Mouse (Mus musculus) hindbrain, embryonic 15.5 days (tissue): Measurements from ENCODE around the gene Astn2. TPM values are rescaled to one million over a fixed set of nuclear protein-coding genes. Genes with fewer than 3 reads are reported as not detected.

ENCODE experiments used
- ATAC-seq: fragments of 200-750 bp; cut with Nextera tagmentation; 2 replicates; pipeline ENCODE4 v1.8.0; 2017; ENCODE audit warnings: low read depth, moderate number of reproducible peaks, moderate TSS enrichment; ENCODE audit not compliant: low FRiP score
- H3K27ac ChIP-seq: fragments of 300-500 bp; sonication (generic); replicated peaks from 2 replicates; pipeline ENCODE4 v1.5.1; 2015; ENCODE audit warnings: mild to moderate bottlenecking, inconsistent platforms
- H3K27me3 ChIP-seq: fragments of 300-500 bp; sonication (generic); 2 replicates; pipeline ENCODE4 v1.6.1; 2015; ENCODE audit warnings: control low read depth, inconsistent platforms
- H3K36me3 ChIP-seq: fragments of 300-500 bp; sonication (generic); 2 replicates; pipeline ENCODE4 v1.6.1; 2015; ENCODE audit warnings: control low read depth, inconsistent platforms
- H3K4me1 ChIP-seq: fragments of 300-500 bp; sonication (generic); replicated peaks from 2 replicates; pipeline ENCODE4 v1.6.1; 2015; ENCODE audit warnings: control low read depth, inconsistent platforms
- H3K4me2 ChIP-seq: fragments of 300-500 bp; sonication (generic); 2 replicates; pipeline ENCODE4 v1.6.1; 2015; ENCODE audit warnings: moderate library complexity, mild to moderate bottlenecking, inconsistent platforms
- H3K4me3 ChIP-seq: fragments of 300-500 bp; sonication (generic); 2 replicates; pipeline ENCODE4 v1.5.1; 2015; ENCODE audit warnings: mild to moderate bottlenecking, inconsistent platforms
- H3K9ac ChIP-seq: fragments of 300-500 bp; sonication (generic); 2 replicates; pipeline ENCODE4 v1.6.1; 2015; ENCODE audit warnings: inconsistent platforms
- H3K9me3 ChIP-seq: fragments of 300-500 bp; sonication (generic); 2 replicates; pipeline ENCODE4 v1.6.1; 2016; ENCODE audit warnings: control low read depth, inconsistent platforms
- WGBS: fragments of 180-500 bp; shearing (Covaris S2); methylation state at CpG from one replicate; pipeline ENCODE4 v1.1.7; 2015; 5-methylcytosine and 5-hydroxymethylcytosine counted together
- polyA plus RNA-seq: library from polyadenylated mRNA; unstranded; fragments of >200 nt; fragmentation: Nextera tagmentation; extraction: Ambion mirVana; gene quantifications from 2 replicates; pipeline ENCODE4 v1.2.1, GENCODE M21; 2015

Gene Astn2
- polyA plus RNA-seq: 3.5 and 4.3 TPM in 2 replicates

- peak; percentile 80 for ATAC-seq
- Histone ChIP-seq H3K27me3 (no peaks in the 10 kb centered on the region), H3K9ac (peak within 1 kb of the TSS; percentile 97), H3K27ac (peak within 1 kb of the TSS; percentile 92), H3K4me3 (peak within 1 kb of the TSS; percentile 84), H3K4me1 (peaks cover 22% of the 10 kb centered on the region), H3K36me3 (no peaks in the 10 kb centered on the region), H3K4me2 (peak within 1 kb of the TSS; percentile 84), H3K9me3 (no peaks in the 10 kb centered on the region)
- WGBS: under 1% methylated on average over 35 of the region's 56 CpGs
Observed at GRCm38 (mm10) chr4:66404201-66404711, at the start of gene Astn2. TSS of gene Astn2 (minus strand) at chr4:66404611.

DNA sequence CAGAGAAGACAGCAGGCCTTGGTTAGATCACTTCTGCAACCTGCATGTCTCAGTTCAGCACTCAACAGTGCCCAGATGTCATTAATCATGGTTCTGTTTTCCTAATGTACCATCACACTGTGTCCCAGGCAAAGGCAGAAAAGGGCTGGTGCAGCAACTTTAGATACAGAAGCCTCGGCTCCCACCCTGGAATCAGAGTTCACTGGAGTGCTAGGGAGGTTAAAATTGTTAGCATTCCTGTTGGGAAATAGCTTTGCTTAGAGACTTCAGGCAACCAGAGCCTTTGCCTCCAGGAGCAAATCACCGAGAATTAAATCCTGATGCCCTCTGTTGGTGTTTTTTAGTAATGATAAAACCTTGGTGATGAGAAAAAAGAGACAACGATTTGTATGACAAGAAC lies 45.7 kb upstream of the Astn2 start:
- Histone ChIP-seq H3K4me1 (no peaks in the 10 kb centered on the region), H3K4me2 (no peak overlapping the region), H3K9ac (no peak overlapping the region), H3K27ac (no peak overlapping the region), H3K9me3 (no peaks in the 10 kb centered on the region), H3K36me3 (no peaks in the 10 kb centered on the region), H3K4me3 (no peak overlapping the region), H3K27me3 (no peaks in the 10 kb centered on the region)
- ATAC-seq: peak; percentile 59; the same call in 1 of the 2 replicates
- WGBS: 39% methylated on average over 3 of the region's 3 CpGs

- H3K9ac ChIP-seq: no peak overlapping the region
- no peak overlapping the region for H3K4me3 ChIP-seq
- H3K36me3 ChIP-seq: no peaks in the 10 kb centered on the region
- no peak overlapping the region for H3K27ac ChIP-seq
- WGBS: 58% methylated on average over 1 of the region's 1 CpGs
- no peaks in the 10 kb centered on the region for H3K4me1 ChIP-seq
- H3K27me3 ChIP-seq: no peaks in the 10 kb centered on the region
- H3K4me2 ChIP-seq: no peak overlapping the region
- H3K9me3 ChIP-seq: no peaks in the 10 kb centered on the region
- no peak for ATAC-seq
Observed at GRCm38 (mm10) chr4:66431256-66431655, 26.8 kb upstream of the Astn2 start.

- H3K9me3 ChIP-seq: no peaks in the 10 kb centered on the region
- WGBS: 60% methylated on average over 4 of the region's 4 CpGs
- ATAC-seq: peak; percentile 90
- H3K27me3 ChIP-seq: no peaks in the 10 kb centered on the region
- H3K27ac ChIP-seq: no peak overlapping the region
- H3K4me1 ChIP-seq: no peaks in the 10 kb centered on the region
- no peak overlapping the region for H3K9ac ChIP-seq
- no peak overlapping the region for H3K4me2 ChIP-seq
- no peaks in the 10 kb centered on the region for H3K36me3 ChIP-seq
- H3K4me3 ChIP-seq: no peak overlapping the region
Observed at GRCm38 (mm10) chr4:66425804-66426203, 21.4 kb upstream of the Astn2 start.

- H3K36me3 ChIP-seq: no peaks in the 10 kb centered on the region
- H3K4me2 ChIP-seq: no peak overlapping the region
- 69% methylated on average over 8 of the region's 8 CpGs for WGBS
- H3K9me3 ChIP-seq: no peaks in the 10 kb centered on the region
- no peaks in the 10 kb centered on the region for H3K27me3 ChIP-seq
- no peak overlapping the region for H3K27ac ChIP-seq
- no peak for ATAC-seq
- H3K4me1 ChIP-seq: no peaks in the 10 kb centered on the region
- H3K9ac ChIP-seq: no peak overlapping the region
- H3K4me3 ChIP-seq: no peak overlapping the region
Observed at GRCm38 (mm10) chr4:66414778-66415177, 10.4 kb upstream of the Astn2 start.

GRCm38 (mm10) chr4:66405086-66405485 lies 675 bp upstream of the Astn2 start:
- Histone ChIP-seq H3K4me3 (no peak overlapping the region), H3K4me2 (no peak overlapping the region; the same call in 1 of the 2 replicates), H3K9ac (no peak overlapping the region), H3K27me3 (no peaks in the 10 kb centered on the region), H3K4me1 (peaks cover 22% of the 10 kb centered on the region), H3K9me3 (no peaks in the 10 kb centered on the region), H3K36me3 (no peaks in the 10 kb centered on the region), H3K27ac (no peak overlapping the region)
- WGBS: 36% methylated on average over 1 of the region's 1 CpGs
- no peak for ATAC-seq

DNA sequence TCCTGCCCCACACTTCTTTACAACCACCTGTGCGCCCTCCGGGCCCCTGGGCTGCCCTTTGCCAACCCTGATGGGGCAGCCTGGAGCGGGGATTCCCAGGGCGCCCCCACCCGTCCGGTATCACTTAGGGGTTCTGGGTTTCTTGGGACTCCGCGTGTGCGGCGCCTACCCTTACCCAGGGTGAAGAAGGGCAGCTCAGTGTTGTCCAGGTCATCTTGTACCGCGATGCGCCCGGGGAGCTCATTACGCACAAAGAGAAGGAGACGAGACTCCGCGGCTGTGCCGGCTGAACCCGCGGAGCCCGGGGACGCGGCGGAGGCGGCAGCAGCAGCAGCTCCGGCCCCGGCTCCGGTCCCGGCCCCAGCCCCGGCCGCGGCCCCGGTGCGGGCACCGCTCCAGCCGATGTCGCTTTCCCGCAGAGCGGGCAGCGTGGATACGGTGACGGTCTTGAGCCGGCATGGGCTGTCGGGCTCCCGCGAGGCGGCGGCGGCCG lies 657 bp downstream of the Astn2 start:
- H3K9me3 ChIP-seq: no peaks in the 10 kb centered on the region
- peak overlapping the region; percentile 92 for H3K27ac ChIP-seq
- H3K9ac ChIP-seq: peak overlapping the region; percentile 97
- ATAC-seq: peak; percentile 45
- peak overlapping the region; percentile 84 for H3K4me3 ChIP-seq
- H3K27me3 ChIP-seq: no peaks in the 10 kb centered on the region
- H3K4me1 ChIP-seq: peaks cover 26% of the 10 kb centered on the region
- H3K36me3 ChIP-seq: no peaks in the 10 kb centered on the region
- WGBS: under 1% methylated on average over 41 of the region's 51 CpGs
- peak overlapping the region; percentile 84 for H3K4me2 ChIP-seq

- Histone ChIP-seq H3K27me3 (no peaks in the 10 kb centered on the region), H3K4me3 (peak overlapping the region; percentile 84), H3K27ac (peak overlapping the region; percentile 92), H3K4me2 (peak overlapping the region; percentile 84), H3K36me3 (no peaks in the 10 kb centered on the region), H3K9ac (peak overlapping the region; percentile 97), H3K4me1 (peaks cover 26% of the 10 kb centered on the region), H3K9me3 (no peaks in the 10 kb centered on the region)
- under 1% methylated on average over 22 of the region's 22 CpGs for whole genome bisulfite sequencing
- peak; percentile 34 for ATAC-seq
Observed at GRCm38 (mm10) chr4:66403116-66403707, 1.2 kb downstream of the Astn2 start.

DNA sequence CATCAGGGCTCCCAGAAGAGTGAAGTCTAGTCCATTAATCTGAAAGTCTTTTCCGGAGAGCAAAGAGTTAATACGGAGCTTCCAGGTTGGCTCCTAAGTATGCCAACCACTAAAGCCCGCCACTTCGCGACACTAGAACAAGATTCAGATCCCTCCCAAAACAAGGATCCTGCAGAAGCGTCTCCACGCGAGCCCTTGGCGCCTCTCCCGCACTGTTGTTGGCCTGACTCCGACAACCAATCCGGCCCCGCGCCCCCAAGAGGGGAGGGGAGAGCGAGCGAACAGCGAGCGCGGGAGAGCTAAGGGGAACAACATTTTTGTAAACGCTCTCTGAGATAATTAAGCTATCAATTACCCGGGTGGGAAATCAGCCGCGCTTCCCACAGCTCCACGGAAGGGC lies 1.8 kb downstream of the Astn2 start:
- Histone ChIP-seq H3K4me2 (peak overlapping the region; percentile 84), H3K4me1 (peaks cover 26% of the 10 kb centered on the region), H3K9ac (peak overlapping the region; percentile 97), H3K36me3 (no peaks in the 10 kb centered on the region), H3K9me3 (no peaks in the 10 kb centered on the region), H3K27me3 (no peaks in the 10 kb centered on the region), H3K27ac (peak overlapping the region; percentile 92), H3K4me3 (peak overlapping the region; percentile 84)
- ATAC-seq: no peak
- under 1% methylated on average over 24 of the region's 24 CpGs for WGBS

DNA sequence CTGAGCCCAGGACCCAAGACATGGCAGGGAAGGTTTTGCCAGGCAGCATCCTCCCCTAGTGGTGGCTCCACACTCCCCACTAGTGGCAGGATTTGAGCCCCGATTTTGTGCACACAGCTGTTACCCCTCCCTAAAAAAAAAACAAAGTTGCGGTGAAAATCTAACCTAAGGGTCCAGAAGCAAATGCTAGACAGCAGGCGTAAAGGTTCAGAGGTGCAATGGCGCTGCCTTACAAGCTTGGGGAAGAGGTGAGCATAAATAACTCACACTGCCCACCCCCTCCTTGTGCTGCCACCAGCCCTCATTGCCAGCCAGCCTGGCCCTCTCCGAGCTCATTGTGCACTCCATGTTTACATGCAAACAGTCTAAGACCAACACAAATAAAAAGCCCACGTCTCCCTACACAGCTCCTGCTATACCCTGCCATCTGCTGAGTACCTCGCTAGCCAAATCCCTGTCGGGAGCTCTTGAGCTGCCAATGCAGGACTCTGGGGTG lies 3.2 kb downstream of the Astn2 start:
- ATAC-seq: peak; percentile 63
- no peaks in the 10 kb centered on the region for H3K27me3 ChIP-seq
- H3K9me3 ChIP-seq: no peaks in the 10 kb centered on the region
- WGBS: 17% methylated on average over 8 of the region's 8 CpGs
- H3K27ac ChIP-seq: peak overlapping the region; percentile 61
- H3K36me3 ChIP-seq: no peaks in the 10 kb centered on the region
- H3K4me3 ChIP-seq: peak overlapping the region; percentile 84
- H3K4me1 ChIP-seq: peaks cover 26% of the 10 kb centered on the region
- H3K9ac ChIP-seq: peak overlapping the region; percentile 27
- H3K4me2 ChIP-seq: peak overlapping the region; percentile 84

DNA sequence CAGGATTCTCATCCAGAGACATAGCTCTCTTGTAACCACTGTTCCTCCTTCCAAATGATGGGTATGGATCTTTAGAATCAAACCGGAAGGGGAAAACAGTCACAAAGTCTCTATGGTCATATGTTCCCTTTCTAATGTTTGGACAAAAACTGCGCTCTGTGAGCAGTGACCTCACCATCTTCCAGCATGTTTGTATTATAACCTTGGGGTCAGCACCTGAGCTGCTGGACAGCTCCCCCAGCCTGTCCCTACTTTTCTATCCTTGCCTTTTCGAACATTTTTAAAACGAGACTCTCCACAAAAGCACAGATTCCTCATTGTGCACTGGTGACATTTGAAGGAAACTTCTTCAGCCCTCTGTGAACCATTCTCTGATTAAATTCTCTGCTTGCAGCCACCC lies 5.3 kb downstream of the Astn2 start:
- H3K9ac ChIP-seq: no peak overlapping the region
- WGBS: 65% methylated on average over 4 of the region's 4 CpGs
- no peaks in the 10 kb centered on the region for H3K9me3 ChIP-seq
- H3K36me3 ChIP-seq: no peaks in the 10 kb centered on the region
- no peak for ATAC-seq
- H3K27me3 ChIP-seq: no peaks in the 10 kb centered on the region
- peaks cover 26% of the 10 kb centered on the region for H3K4me1 ChIP-seq
- H3K4me2 ChIP-seq: no peak overlapping the region
- no peak overlapping the region for H3K27ac ChIP-seq
- H3K4me3 ChIP-seq: no peak overlapping the region

DNA sequence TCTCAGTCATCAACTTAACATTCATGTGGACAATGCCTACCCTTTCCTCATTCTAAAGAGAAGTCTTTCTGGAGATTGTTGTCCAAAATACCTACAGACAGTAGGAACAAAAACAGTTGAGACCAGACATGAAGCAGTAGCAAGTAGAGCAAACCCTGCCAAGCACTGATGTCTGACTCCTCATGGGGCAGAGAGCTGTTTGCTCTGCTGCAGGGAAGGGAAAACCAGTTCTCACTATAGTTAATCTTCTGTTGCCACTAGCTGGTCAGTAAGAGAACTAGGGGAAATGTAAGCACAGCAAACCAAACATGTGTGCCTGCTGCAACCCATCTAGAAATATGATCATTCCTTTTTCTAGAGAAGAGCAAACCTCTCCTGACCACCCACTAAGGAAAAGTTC lies 7.2 kb downstream of the Astn2 start:
- Histone ChIP-seq H3K4me1 (peaks cover 25% of the 10 kb centered on the region), H3K9ac (no peak overlapping the region), H3K27me3 (no peaks in the 10 kb centered on the region), H3K27ac (no peak overlapping the region), H3K9me3 (no peaks in the 10 kb centered on the region), H3K4me2 (no peak overlapping the region), H3K4me3 (no peak overlapping the region), H3K36me3 (no peaks in the 10 kb centered on the region)
- no peak for ATAC-seq
